Mouse (Mus musculus): ENCODE measurements around the gene Loxl3.

Loxl3 gene

GRCm38 (mm10) chr6:83033249-83034185, at the start of gene Loxl3, which contains the start of gene Dok1:
TSS of gene Loxl3 (plus strand) at chr6:83034173.
TSS of gene Dok1 (minus strand) at chr6:83033471.
- peak; percentile 84 for DNase-seq (ENCODE audit: low read depth, low spot score)

DNA sequence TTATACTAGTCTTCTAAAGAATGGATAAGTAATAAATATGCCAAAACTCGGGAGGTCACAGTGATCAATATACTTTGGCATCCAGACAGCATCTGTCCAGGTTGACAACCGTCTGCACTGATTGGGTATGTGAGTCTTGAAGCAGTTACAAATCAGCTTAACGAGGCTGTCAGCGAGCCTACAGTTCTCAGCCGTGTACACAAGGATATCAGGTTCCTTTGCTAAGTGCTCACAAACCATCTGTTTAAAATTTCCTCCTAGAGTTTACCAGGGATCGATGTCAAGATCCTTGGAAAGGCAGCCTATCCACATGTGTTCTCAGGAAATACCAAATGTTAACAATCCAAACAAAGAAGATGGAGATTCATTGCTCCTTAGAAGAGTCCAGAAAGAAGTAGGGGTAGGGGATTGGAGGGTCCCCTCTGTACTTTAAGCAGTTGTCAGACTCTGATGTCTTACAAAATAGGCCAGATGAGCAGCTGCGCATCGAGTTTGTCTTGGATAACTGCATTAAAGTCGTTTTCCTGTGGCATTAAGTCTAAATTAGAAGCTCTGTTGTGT, 46.5 kb upstream of the Loxl3 start:
- DNase-seq (ENCODE audit: low read depth, low spot score), result no peak

DNA sequence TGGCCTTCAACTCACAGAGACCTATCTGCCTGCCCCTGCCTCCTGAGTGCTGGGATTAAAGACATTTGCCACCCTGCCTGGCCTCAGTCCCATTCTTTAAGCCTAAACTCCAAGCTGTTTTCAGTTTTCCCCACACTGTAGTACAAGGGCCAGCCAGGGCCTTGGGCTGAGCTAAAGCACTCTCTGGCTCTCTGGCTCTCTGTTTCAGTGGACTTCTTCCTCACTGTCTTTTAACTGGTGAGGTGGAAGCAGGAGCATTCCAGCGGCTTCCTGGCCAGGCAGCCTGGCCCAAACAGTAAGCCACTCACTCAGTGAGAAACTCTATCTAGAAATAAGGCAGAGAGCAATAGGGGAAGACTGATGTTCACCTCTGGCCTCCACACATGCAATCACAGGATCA, 40.3 kb upstream of the Loxl3 start:
- no peak for DNase-seq (ENCODE audit: low read depth, low spot score)

GRCm38 (mm10) chr6:82994372-82994771, 39.6 kb upstream of the Loxl3 start:
- no peak for DNase-seq (ENCODE audit: low read depth, low spot score)

GRCm38 (mm10) chr6:82996740-82997315, 37.1 kb upstream of the Loxl3 start:
- peak; percentile 95 for DNase-seq (ENCODE audit: low read depth, low spot score)

DNA sequence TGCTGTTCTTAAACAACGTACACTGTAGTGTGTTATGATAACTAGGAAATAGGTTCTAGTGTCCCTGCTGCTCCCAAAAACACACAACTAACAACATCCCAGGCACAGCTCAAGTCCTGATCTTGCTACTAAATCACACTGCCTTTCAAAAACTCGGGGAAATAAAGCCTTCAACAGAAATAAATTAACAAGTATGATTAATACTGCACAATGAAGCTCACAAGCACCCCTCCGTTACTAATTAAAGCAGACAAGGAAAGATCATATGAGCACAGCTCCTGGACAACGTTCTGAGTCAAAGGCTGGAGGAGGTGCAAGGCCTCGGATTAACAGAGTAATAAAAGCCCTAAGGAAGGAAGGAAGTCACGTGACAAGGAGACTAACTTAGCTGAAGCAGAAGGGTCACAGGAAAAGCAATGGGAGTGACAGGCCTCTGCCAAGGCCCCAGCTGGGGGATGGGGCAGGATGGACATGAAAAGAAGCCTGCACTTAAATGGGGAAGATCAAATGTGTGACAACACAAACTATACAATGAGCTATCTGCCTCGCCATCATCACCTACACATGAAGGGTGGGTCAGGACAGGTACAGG, 36.4 kb upstream of the Loxl3 start:
- no peak for DNase-seq (ENCODE audit: low read depth, low spot score)

- DNase-seq (ENCODE audit: low read depth, low spot score), result peak; percentile 35
Measured at GRCm38 (mm10) chr6:82998326-82998725, 35.6 kb upstream of the Loxl3 start.

GRCm38 (mm10) chr6:82999986-83000385, 34.0 kb upstream of the Loxl3 start:
- DNase-seq (ENCODE audit: low read depth, low spot score), result no peak

GRCm38 (mm10) chr6:83003082-83003481, 30.9 kb upstream of the Loxl3 start:
- DNase-seq (ENCODE audit: low read depth, low spot score), result no peak

GRCm38 (mm10) chr6:83003850-83004249, 30.1 kb upstream of the Loxl3 start:
- no peak for DNase-seq (ENCODE audit: low read depth, low spot score)

- no peak for DNase-seq (ENCODE audit: low read depth, low spot score)
Measured at GRCm38 (mm10) chr6:83004309-83004708, 29.7 kb upstream of the Loxl3 start.

GRCm38 (mm10) chr6:83004872-83005271, 29.1 kb upstream of the Loxl3 start:
- DNase-seq (ENCODE audit: low read depth, low spot score), result no peak

GRCm38 (mm10) chr6:83005444-83006011, 28.4 kb upstream of the Loxl3 start:
- DNase-seq (ENCODE audit: low read depth, low spot score), result no peak

DNA sequence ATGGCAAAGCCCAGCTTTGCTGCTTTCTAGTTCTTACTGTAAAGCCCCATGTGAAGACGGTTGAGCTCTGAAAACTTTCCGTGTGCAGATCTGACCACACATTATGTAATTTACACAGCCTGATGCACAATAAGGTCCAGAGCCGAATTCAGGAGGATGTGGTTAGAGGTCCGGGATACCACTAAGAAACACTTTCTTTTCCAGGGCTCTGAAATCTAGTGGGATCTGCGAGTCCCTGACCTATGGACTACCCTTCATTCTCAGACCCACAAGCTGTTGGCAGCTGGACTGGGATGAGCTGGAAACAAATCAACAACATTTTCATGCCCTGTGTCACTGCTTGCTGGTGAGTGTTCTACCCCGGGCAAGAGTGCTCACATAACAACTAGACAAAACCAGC, 27.9 kb upstream of the Loxl3 start:
- no peak for DNase-seq (ENCODE audit: low read depth, low spot score)

DNA sequence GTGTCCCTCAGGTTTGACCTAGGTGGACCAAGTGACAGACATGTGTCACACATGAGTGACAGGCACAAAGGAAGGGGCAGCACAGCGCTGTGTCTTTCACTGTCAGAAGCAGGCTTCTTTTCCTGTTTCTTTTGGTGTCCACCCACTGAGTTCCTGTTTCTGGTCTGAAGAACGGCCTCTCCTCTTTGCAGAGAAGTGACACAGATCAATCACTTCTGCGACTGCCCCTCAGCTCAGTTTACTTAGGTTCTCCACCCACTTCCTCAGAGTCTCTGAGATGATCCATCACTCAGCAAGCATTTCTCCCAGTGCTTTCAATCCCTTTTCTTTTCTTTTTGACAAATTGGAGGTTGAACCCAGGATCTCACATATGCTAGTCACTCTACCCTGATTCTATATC, 25.3 kb upstream of the Loxl3 start:
- DNase-seq (ENCODE audit: low read depth, low spot score), result peak; percentile 23

DNA sequence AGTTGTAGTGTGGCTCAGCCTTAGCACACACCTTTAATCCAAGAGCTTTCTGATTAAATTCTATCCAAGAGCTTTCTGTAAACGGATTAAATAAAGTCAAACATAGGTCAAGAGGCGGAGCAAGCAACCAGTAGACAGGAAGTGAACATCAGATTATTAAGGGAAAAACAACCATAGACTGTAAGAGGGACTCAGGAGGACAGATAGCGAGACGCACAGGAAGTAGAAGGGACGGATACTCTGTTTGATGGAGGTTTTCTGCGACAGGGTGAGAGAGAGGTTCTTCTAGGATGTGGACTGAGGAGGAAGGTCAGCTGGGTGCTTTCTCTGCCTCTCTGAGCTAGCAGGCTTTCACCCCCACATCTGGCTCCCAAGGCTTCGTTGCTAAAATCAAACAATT, 24.0 kb upstream of the Loxl3 start:
- peak; percentile 70 for DNase-seq (ENCODE audit: low read depth, low spot score)

GRCm38 (mm10) chr6:83011255-83011654, 22.7 kb upstream of the Loxl3 start:
- DNase-seq (ENCODE audit: low read depth, low spot score), result no peak

DNA sequence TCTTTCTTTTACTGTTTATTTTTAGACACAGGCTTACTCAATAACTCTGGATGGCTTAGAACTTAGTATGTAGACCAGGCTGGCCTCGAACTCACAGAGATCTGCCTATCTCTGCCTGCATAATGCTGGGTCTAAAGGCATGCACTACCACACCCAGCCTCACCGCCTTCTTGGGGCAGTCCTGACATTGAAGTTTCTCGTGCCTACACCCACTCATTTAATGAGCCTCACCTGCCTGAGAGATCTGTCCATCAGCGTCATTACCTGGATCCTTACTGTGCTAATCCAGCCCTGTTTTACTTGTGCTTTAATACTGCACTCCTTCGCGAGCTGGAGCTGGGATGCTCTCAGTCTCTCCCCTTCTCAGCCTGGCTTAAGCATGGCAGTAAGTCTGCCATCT, 22.2 kb upstream of the Loxl3 start:
- DNase-seq (ENCODE audit: low read depth, low spot score), result no peak

GRCm38 (mm10) chr6:83013444-83013843, 20.5 kb upstream of the Loxl3 start:
- peak; percentile 71 for DNase-seq (ENCODE audit: low read depth, low spot score)

GRCm38 (mm10) chr6:83014482-83015466, 19.2 kb upstream of the Loxl3 start:
- no peak for DNase-seq (ENCODE audit: low read depth, low spot score)

GRCm38 (mm10) chr6:83015749-83016148, 18.2 kb upstream of the Loxl3 start:
- no peak for DNase-seq (ENCODE audit: low read depth, low spot score)
